Mouse (Mus musculus): ENCODE results near the gene Ppp1r17.

The Ppp1r17 gene

DNA sequence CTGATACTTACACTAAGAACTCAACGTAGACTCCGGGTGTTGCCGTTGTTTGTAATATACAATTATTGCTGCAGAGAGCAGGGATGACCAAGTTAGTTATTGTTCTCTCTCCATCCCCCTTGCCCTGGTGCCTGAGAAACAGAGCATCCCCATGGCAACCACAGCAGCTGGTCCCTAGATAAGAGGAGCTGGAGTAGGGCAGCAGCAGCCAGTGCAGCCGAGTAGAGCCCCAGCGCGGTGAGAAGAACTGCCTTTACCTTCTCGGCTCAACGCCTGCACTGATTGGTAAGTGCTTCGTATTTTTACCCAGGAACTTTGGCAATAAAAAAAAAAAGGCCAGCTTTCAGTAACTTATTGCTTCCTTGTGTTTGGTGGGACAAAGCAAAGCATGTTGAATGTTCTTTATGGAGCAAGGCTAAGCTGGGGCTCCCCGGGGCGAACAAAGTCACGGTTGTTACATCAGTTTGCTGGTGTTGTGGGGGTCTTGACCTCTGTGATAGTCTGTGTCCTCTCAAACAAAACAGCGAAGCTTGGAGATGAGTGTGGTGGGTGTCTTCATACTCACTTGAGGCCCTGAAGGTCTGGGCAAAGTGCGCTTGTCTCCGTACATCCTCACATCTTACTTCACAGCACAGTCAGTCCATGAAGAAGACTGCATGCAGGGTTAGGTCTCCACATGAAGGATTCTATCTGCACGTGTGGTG lies at the start of gene Ppp1r17:
TSS of gene Ppp1r17 (plus strand) at position 207 of the 704 bp plus-strand sequence.
- in situ Hi-C loops (cut with MboI, MseI): no loop called here

DNA sequence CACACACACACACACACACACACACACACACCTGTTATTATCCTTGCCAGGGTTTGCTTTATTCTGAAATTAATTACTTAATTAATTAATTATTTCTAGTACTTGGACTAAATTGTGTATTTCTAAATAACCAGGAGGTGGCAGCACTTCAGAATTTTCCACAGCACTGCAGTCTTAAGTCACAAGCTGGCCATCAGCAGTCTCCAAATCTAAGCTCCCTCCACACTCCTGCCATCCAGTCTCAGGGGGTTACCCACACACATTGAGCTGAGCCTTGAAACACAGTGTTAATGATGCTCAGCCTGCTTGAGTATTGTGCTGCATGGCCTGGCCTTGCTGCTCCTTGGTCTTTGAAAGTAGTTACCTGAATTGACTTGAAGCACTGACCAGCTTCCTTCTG lies 44.3 kb upstream of the Ppp1r17 start:
- in situ Hi-C loops (cut with MboI, MseI): no loop called here

DNA sequence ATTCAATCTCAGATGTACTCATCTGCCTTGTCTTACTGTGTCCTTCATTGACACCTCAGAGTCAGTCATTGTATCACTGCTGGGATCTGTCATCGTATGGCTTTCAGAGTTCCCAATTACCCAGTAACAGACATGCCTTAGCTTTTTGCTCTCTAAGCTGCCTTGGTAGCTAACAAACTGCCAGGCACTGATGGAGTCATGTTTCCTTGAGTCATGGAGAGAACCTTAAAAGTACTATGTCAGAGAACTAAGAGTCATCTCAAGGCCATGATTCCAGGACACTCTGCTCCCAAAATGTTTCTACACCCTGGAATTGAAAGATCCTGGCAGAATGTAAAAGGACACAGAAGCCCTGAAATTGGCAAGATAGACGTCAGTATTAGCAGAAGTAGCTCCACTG lies 37.5 kb upstream of the Ppp1r17 start:
- in situ Hi-C loops (cut with MboI, MseI): no loop called here

DNA sequence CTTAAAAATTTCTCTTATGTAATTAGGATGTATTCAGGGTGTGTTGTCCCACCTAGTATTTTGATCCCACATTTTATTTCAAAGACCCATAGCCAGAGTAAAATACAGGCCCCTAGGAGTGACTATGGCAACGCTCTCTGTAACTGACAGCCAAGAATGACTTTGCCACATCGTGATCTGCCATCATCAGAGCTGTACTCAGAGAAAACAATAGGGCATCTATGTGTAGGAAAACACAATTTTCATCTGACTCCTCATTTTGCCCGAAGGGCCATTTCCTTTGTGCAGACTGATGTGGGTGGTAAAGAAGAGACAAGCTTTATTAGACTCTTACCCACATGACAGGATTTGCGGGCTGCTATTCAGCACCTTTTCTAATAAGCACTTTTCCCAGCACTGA lies 8.6 kb upstream of the Ppp1r17 start:
- in situ Hi-C loops (cut with MboI, MseI): no loop called here

DNA sequence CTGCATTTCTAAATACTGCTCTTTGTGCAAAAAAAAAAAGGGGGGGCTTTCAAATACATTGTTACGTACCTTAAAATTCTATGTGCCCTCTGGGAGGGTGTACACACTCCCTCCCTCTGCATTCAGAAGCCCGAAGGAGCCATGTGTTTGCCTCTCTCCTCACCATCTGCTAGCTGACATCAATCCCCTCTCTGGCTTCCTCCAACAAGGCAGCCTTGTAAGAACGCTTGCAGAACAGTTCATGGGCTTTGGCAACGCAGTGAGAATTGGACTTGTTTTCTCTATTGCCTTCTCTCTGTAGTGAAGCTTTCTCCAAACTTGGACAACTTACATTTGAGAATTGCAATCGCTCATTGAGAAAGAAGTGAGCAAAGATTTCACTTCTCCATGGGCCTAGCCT lies 4.9 kb upstream of the Ppp1r17 start:
- in situ Hi-C loops (cut with MboI, MseI): no loop called here

DNA sequence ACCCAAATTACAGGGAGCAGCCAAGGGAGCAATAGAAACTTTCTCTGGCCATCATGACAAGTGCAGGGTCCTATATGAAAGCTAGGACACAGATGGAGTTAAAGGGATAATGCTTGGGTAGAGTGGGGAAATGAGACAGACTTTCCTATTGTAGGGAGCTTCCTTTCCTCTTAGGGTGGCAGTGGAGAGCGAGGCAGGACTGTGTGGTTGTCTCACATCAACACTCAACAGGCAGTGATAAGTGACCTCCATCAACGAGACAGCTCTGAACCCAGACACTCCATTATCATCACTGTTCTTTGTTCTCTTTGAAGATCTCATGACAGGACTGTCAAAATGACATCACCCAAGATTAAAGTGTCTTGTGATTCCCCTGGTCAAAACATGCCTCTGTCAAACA lies 2.3 kb downstream of the Ppp1r17 start:
- in situ Hi-C loops (cut with MboI, MseI): no loop called here

DNA sequence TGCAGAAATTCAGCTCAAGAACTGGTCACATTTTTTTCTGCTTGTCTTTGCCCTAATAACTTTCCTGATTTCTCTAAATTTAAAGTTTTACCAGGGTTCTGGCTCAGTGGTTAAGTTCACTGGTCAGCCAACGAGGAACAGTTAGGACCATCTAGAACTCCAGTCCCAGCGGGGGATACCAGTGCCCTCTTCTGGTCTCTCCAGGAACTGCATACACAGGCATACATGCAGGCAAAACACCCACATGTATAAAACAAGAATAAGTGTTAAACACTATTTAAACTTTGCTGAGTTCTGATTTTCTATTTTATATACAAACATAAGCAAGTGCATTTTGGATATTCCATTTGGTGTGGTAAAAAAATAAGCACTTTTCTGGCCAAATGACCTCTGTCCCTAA lies 8.2 kb downstream of the Ppp1r17 start:
- in situ Hi-C loops (cut with MboI, MseI): no loop called here

DNA sequence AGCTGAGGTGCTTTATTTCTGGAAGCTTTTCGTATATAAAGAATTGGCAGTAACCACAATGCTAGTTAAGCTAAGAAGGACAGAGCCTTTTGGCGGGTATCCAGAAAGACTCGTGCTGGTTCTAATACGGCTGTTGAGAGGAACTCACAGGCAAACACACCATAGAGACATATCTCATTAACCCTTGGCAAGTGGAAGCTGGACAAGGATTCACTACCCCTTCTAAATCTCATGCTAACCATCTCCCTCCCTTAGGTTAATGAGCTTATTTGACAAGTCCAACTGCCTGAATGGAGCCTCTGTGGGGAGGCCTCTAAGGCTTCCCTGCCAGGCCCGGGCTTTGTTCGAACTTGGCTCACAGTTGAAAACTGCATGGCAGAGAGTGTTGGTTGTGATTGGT lies 10.0 kb downstream of the Ppp1r17 start:
- in situ Hi-C loops (cut with MboI, MseI): no loop called here

DNA sequence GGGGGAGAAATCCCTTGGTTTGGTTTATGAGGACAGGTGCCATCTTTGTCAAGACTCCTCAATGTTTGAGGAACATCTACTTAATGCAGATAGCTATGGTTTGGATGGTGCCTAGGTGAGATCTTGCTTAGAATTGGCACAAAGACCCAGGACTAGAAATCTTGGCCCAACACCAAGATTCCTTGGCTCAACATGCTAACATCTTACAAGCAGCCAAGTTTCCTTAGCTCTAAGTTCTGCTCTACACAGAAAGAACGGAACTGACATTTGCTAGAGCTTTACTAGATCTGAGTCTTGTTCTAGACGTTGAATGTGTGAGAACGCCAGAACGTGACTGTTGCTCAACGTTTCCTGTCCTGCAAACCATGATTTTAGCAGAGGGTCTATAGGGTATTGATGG lies 10.7 kb downstream of the Ppp1r17 start:
- in situ Hi-C loops (cut with MboI, MseI): no loop called here

DNA sequence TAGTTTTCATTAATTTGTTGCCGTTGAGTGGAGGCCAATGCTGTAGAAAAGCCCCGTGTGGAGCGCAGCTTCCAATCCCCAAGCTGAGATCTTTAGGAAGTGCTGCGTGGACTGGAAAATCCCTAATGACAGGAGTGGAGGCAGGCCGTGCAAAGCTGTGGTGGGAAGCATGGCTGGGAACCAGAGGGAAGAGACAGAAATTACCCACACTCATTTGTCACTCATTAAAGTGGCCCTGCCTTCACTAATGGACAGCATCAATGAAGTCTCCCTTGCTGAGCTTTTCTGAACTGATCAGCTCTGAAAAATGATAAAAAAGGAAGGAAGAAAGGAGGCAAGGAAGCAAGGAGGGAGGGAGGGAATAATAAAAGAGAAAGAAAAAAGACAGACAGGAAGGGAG lies 12.7 kb downstream of the Ppp1r17 start:
- in situ Hi-C loops (cut with MboI, MseI): no loop called here

DNA sequence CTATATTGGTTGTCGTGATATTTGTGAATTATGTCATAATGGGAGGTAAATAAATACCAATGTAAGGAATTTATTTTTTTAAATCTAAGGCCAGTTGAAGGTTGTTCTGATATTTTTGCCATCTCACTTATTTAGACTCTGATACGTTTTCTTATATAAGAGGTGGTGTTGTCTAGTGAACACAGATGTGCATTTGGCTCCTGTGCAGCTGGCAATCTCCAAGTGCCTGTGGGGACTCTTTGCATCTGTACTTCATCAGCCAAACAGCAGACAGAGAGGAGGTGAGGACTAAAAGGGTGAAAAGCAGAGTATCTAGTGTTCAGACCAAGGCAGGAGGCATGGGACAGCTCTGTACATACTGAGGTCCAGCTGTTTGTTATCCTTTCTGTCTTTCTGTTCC lies 14.9 kb downstream of the Ppp1r17 start:
- in situ Hi-C loops (cut with MboI, MseI): no loop called here

DNA sequence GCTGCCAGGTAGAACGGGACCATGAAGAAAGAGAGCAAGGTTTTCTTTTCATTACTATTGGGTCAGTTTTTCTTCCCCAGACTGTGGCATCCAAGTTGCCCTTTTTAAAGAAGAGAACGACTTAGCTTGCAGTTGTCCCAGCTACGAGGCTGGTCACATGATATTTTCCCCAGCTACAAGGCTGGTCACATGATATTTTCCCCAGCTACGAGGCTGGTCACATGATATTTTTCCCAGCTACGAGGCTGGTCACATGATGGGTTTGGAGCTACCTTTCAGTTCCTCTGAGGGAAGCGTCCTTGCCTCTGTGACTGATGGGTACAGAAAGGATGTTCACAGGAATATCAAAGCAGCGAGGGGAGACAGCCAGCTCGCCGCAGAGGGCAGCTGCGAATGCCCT lies 17.8 kb downstream of the Ppp1r17 start:
- in situ Hi-C loops (cut with MboI, MseI): no loop called here

DNA sequence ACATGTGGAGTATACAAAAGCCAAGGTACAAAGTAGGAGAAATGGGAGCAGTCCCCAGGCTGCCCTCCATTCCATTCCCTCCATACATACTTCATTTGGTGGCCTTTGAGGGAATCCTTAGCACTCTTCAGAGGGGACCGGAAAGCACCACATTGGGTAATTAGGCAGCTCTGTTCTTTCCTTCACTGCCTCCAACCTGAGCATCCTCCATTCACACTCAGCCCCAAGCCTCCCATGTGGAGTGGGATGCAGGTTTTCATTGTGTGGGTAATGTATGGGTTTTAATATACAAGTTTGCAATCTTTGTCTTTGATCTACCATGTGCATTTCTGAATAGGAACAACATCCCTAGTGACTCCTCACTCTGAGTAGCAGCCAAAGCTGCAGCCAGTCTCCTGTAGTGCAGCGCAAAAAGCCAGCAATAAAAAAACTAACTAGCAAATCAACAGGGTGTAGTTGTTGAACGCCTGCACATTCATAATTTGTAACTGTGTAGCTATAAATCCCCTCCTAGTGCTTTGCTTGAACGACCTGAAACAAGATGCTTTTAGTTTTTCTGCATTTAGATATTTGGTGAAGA lies 22.3 kb downstream of the Ppp1r17 start:
- in situ Hi-C loops (cut with MboI, MseI): loop anchor here (5.0 kb wide), 1 partner anchor 78 kb away; no protein-coding TSS in a partner anchor

DNA sequence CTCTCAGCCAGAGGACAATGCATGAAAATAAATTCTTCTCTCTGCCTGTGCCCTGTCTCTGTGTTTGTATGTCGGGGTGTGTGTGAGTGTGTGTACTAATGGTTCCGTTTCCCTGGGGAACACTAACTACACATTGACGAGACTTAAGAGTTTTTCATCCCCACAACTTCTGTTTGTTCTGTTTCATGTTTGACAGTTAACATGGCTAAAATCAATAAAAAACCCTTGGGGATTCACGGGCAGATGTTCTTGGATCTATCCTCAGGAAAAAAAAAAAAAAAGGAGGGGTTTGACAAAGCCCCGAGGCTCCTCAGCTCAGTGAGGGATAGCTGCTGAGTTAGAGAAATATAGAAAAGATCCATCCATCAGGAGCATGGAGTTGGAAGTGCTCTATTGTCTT lies 27.0 kb downstream of the Ppp1r17 start:
- in situ Hi-C loops (cut with MboI, MseI): loop anchor here (5.0 kb wide), 1 partner anchor 73 kb away; no protein-coding TSS in a partner anchor

DNA sequence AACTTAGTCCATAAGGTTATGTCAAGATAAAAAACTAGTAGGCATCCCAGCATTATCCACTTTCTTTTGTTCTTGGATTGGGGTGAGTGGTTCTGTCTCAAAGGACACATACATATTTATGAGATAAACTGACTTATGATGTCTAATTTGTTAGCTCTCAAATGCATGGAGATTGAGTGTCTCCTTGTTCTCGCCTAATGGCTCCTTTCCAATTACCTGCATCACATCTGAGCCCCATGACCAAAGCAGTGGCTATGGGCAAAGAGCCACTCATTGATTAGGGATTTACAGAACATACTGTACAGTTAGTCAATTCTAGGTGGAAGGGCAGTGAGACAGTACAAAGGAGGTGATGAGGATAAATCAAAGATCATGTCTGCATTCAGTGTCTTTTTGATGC lies 27.4 kb downstream of the Ppp1r17 start:
- in situ Hi-C loops (cut with MboI, MseI): loop anchor here (5.0 kb wide), 1 partner anchor 73 kb away; no protein-coding TSS in a partner anchor

DNA sequence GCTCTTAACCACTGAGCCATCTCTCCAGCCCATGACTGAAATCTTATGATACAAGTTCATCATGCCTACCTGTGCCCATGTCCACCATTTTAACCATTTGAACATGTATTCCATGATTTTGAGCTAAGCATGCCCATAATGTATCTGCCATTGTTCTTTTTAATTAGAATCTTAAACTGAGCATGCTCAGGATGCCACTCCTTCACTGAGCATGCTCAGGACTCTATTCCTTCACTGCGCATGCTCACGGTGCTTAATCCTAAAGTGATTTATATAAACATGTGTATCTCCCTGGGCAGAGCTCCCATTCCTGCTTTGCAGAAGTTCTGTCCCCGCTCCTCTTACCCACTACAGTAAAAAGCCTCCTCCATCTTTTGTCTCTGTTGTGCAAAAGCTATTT lies 31.3 kb downstream of the Ppp1r17 start:
- in situ Hi-C loops (cut with MboI, MseI): no loop called here

DNA sequence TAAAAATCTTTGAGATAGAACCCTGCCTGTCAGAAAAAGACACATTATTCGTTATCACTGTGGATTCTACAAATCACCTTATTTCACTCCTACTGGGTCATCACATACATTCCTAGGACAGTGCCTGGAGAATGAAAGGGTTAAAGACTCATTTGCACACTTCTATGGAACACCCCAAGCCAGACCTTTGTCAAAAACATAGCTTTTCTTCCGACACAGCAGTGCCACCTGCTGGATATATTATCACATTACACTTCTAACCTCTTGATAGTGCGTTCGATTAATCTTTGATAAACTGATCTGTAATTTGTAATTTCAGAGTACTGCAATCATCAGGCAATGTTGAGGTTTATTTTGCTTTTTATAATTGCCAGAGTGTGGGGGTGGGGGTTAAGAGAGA lies 31.8 kb downstream of the Ppp1r17 start:
- in situ Hi-C loops (cut with MboI, MseI): no loop called here

DNA sequence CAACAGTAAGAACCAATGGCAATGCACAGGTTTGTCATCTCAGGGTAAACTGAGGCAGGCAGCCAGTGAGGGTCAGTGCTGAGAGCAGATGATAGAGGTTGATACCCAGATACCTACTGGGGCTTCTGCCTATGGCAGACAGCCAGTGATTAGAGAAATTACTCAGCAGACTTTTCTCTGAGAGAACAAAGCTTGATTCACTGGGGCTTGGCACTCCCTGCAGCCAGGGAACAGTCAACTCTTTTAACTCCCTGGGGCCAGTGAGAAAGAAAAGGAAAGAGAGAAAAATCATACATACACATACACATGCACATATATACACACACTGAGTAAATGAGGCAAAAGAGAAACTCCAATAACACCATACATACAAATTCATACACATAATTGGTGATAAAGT lies 46.4 kb downstream of the Ppp1r17 start:
- in situ Hi-C loops (cut with MboI, MseI): no loop called here

DNA sequence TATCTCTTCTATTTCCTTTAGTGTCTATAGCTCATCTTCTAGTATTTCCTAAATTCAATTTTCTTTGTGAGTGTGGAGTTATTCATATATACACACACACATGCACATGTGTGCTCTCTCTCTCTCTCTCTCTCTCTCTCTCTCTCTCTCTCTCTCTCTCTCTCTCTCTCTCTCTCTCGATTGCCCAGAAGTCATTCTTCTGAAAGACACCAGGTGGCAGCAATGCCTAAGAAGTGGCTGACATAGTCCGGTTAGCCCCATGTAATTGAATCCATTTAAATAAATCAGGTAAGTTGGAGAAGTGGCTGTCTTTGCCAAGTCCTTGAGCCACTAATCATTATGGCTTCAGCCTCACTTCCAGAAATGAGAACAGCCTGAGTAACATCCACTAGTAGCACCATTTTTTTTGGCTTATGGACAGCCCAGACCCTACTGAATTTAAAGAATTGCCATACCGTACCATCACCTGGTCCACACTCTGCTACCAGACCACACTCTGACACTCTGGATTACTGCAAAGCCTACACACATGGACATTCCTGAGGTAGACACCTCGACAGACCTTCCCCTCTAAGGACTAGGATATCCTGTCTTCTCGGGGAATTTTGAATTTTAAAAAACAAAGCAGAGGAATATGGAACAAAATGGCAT lies 49.5 kb downstream of the Ppp1r17 start:
- in situ Hi-C loops (cut with MboI, MseI): no loop called here

DNA sequence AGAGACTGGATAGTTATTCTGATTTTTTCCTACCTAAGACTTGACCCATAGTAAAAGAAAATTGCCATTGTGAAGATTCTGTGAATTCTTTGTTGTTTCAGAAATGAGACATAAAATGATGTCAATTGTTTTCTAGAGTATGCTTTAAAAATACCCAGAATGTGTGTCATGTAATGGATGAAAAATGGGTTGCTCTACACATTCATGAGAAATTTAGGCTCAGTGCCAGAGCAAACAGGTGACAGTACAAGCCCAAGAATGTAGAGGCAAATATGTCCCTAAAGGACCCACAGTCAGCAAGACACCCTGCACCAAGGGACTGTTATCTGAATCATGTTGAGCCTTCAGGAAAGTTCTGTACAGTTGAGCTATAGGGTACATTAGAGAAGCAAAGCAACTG lies 51.2 kb downstream of the Ppp1r17 start:
- in situ Hi-C loops (cut with MboI, MseI): no loop called here

DNA sequence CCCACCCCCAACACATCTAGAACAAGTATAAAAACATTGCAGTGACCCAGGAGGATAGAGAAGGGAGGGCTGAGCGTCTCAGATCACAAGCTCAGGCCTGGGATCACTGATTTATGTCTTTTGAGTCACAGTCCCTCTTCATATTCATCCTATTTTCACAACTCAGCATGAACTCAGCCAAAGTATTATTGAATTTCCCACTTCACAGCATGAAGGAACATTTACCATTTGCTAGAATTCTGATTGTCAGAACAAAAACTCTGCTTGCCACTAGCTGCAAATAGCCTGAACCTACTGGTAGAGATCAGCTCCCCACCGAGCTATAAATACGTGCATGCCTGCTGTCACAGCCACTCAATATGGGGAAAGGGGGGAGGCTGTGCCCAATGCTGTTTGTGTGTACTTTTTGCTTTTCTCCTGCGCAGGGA lies 59.1 kb downstream of the Ppp1r17 start:
- in situ Hi-C loops (cut with MboI, MseI): no loop called here

Measured in T-helper 2 cell (primary cell).